Mouse (Mus musculus) kidney, adult 8-10 months (tissue): ENCODE results near the gene Tes3-ps.

Experiments used
- DNase-seq, 2 experiments: peaks; one replicate each; pipeline ENCODE4 v3.0.0; 2022

Tes3-ps gene

DNA sequence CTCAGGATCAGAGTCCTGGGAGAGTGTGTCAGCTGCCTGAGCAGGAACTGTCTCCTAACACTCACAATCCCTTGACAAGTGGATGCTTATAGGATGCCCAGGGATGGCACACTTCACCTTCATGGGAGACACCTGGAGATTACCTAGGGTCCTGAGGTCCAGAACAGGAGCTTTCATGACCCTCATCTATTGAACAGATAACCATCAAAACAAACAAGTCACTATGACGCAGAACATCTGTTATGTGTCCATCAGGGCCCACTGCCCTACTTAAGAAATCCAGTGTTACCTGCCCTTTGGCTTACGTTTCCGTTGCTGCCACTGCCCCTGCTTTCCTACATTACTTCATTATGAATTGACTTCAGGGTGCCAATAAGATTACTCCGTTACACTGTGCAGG lies 12.7 kb downstream of the Tes3-ps start:
- DNase-seq = no peak

DNA sequence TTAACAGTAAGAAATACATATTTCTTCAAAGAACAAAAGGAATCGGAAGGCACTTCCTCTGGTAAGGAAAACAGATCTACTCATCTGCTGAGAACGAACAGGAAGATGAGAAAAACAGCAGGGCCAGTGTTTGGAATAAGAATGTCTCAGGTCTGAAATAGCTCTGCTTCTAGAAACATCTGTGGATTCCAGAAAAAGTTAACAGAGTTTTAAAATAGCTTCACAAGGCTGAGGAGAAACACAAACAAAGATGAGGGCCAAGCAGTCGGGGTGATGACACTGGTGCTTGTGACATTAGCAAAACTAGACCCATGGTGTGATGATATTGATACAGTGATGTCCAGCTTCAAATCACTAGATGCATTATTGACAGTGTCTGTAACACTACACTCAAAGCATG lies 14.1 kb downstream of the Tes3-ps start:
- DNase-seq = no peak

- DNase-seq = no peak
Observed at GRCm38 (mm10) chr13:49518761-49519160, 25.6 kb downstream of the Tes3-ps start.

GRCm38 (mm10) chr13:49526235-49526634 lies 33.1 kb downstream of the Tes3-ps start:
- DNase-seq = no peak

DNA sequence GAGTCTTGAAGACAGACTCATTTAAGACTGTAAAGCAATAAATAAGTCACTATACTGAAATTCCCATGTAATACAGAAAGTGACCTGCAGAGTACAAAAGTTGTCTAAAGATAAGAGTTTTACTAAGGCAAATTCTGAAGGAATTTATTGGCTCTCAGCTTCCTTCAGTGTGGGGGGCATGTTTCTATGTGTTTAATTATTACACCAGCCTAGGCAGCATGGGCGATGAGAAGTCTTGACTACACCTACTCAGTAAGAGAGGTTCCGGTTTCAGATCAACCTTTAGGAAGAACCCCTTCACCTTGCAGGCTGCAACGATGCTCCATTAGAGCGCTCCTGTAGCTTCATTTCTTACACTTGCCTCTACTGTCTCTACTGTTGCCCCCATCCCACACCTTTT lies 37.5 kb downstream of the Tes3-ps start:
- DNase-seq = no peak

DNA sequence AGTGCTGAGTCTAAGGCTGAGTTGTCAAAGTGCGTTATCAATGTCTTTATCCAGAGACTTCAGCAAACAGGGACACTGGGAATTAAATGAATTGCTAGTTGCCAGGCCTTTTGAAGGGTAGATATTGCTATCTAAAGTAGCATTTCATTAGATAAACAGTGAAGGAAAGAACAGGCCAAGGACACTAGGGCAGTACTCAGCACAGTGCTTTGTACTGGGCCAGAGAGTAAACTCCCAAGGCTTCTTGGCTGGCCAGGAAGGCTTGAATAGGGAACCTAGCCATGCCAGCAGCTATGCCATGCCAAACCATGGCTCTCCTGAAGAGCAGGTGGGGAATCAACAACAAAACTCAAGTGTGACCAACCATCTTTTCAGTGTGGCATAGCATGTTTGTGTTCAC lies 43.8 kb downstream of the Tes3-ps start:
- no peak for DNase-seq

DNA sequence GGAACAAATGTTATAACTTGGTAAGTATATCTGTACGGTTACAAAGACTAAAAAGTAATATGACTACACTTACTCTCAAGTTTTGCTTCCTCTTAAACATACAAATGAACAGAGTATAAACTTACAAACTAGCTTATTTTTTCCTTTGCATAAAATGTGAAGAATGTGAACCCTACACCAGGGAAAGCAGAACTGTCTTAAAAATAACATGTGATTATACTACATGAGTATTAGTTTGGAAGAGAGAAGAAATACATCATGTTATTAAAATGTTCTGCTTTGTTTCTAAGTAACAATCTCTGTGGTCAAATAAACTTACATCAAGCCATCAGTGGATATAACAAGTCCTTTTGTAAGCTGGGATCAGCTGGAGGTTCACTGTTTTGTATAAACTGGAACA lies 45.6 kb downstream of the Tes3-ps start:
- DNase-seq = no peak

GRCm38 (mm10) chr13:49544279-49544678 lies 51.2 kb downstream of the Tes3-ps start, which contains the start of gene Aspn:
Gene Aspn, plus strand, starts transcription at chr13:49544443.
- no peak for DNase-seq

DNA sequence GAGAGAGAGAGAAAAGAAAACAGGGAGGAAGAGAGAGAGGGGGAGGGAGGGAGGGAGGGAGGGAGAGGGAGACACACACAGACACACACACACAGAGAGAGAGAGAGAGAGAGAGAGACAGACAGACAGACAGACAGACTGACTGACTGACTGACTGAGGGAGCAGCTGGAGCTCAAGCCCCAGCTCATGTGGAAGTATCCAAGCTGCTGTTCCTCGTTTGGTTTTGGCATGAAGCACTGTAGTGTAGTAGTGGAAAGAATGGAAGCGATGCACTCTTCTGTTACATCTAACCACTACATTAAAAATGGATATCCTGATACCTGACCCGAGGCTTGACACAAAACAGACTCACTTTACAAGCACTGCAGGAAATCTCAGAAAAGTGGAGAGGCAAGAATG lies 52.5 kb downstream of the Tes3-ps start:
- DNase-seq = no peak
